Mouse (Mus musculus): ENCODE results near the gene Degs1. TPM values are rescaled to one million over a fixed set of nuclear protein-coding genes. Genes with fewer than 3 reads are reported as not detected.
A peak's percentile ranks its signal among the peaks of the same experiment; 100 is the strongest.

Gene Degs1
- polyA plus RNA-seq, 1 experiment from 2014 or later: 120 TPM

DNA sequence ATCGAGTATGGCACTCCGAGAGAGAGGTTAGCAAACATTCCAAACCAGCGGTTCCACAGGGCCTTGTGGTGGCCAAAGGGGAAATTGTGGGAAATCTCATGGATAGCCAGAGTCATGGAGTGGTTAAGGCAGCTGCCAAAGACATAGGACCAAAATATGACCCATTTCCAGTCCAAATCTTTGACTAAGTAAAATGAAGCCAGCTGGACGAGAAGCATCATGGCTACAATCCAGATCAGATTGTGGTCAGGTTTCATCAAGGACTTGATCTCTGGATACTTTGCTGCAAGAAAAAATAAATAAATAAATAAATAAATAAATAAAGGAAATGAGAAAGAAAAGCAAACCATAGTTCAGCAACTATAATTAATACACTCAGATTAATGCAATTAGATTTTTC lies 3.2 kb downstream of the Degs1 start:
- WGBS: 89% methylated on average over 4 of the region's 4 CpGs
- Histone ChIP-seq H3K4me1 (peaks cover 30% of the 10 kb centered on the region), H3K27ac (no peak overlapping the region), H3K4me2 (no peak overlapping the region), H3K36me3 (peaks cover 45% of the 10 kb centered on the region), H3K4me3 (replicated peaks) (no peak overlapping the region), H3K9ac (no peak overlapping the region), H3K27me3 (no peaks in the 10 kb centered on the region), H3K9me3 (replicated peaks) (no peaks in the 10 kb centered on the region)
- ATAC-seq (replicated peaks; ENCODE audit: low FRiP score): no peak

DNA sequence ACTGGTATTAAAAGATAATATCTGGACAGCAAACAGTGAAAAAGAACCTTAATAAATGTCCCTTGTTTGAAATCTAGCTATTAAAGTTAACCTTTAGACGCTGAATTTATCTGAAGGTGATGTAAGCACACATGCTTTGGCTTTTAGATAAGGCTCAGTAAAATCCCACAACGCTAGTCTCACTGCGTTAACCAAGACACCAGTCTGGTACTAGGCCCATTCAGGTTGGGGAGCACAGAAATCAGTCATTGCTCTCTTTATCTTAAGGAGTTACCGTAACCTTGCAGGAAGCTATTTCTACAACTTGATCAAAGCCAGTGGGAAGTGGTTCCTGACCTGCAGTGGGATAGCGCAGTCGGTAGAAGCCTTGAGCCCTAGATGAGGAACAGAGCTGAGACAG lies 7.5 kb downstream of the Degs1 start:
- H3K9me3 ChIP-seq (replicated peaks): no peaks in the 10 kb centered on the region
- no peaks in the 10 kb centered on the region for H3K27me3 ChIP-seq
- H3K4me1 ChIP-seq: peaks cover 2% of the 10 kb centered on the region
- ATAC-seq (replicated peaks; ENCODE audit: low FRiP score): no peak
- no peak overlapping the region for H3K4me2 ChIP-seq
- no peak overlapping the region for H3K9ac ChIP-seq
- H3K36me3 ChIP-seq: peaks cover 51% of the 10 kb centered on the region
- WGBS: 92% methylated on average over 6 of the region's 6 CpGs
- H3K4me3 ChIP-seq (replicated peaks): no peak overlapping the region
- H3K27ac ChIP-seq: no peak overlapping the region

DNA sequence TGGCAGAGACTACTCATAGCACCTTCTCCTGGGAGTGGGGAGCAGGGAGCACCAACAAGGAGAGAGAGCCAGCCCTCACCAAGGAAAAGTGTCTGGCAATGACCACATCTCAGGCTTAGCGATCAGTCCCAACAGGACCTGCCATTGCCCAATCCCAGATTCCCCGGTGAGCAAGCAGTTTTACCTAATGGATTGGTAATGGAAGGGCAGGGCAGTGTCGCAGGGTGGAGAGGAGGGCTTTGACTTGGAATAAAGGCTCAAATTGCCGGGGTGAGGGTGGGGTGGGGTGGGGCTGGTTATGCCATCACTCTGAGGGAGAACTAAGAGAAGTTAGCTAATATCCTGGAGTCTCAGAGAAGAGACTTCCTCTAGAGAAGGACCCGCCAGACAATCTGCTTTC lies 11.0 kb downstream of the Degs1 start:
- no peak overlapping the region for H3K4me2 ChIP-seq
- WGBS: 68% methylated on average over 5 of the region's 5 CpGs
- H3K4me1 ChIP-seq: no peaks in the 10 kb centered on the region
- no peak overlapping the region for H3K27ac ChIP-seq
- H3K9me3 ChIP-seq (replicated peaks): no peaks in the 10 kb centered on the region
- H3K9ac ChIP-seq: no peak overlapping the region
- H3K27me3 ChIP-seq: no peaks in the 10 kb centered on the region
- ATAC-seq (replicated peaks; ENCODE audit: low FRiP score): no peak
- H3K36me3 ChIP-seq: peaks cover 24% of the 10 kb centered on the region
- H3K4me3 ChIP-seq (replicated peaks): no peak overlapping the region

DNA sequence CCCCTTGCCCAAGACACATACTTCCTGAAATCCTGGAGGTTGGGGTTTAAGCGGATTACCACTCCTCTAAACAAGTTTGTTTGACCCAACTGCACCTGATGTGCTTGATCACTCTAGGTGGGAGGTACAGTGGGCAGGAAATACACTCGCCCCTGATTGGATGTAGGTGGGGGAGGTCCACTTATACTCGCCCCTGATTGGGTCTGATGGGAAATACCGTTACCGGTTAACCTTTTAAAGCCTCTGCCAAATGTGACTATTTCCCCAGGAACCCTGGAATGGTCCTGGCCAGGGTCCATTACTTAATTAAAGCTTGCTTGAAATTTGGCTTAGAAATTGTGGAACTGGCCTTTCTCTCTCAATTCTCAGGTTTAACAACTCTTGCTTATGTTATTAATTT lies 11.5 kb downstream of the Degs1 start:
- H3K4me3 ChIP-seq (replicated peaks): no peak overlapping the region
- H3K9ac ChIP-seq: no peak overlapping the region
- H3K9me3 ChIP-seq (replicated peaks): no peaks in the 10 kb centered on the region
- H3K27me3 ChIP-seq: no peaks in the 10 kb centered on the region
- H3K4me1 ChIP-seq: no peaks in the 10 kb centered on the region
- no peak for ATAC-seq (replicated peaks; ENCODE audit: low FRiP score)
- H3K4me2 ChIP-seq: no peak overlapping the region
- H3K27ac ChIP-seq: no peak overlapping the region
- peaks cover 20% of the 10 kb centered on the region for H3K36me3 ChIP-seq
- 84% methylated on average over 5 of the region's 5 CpGs for WGBS

DNA sequence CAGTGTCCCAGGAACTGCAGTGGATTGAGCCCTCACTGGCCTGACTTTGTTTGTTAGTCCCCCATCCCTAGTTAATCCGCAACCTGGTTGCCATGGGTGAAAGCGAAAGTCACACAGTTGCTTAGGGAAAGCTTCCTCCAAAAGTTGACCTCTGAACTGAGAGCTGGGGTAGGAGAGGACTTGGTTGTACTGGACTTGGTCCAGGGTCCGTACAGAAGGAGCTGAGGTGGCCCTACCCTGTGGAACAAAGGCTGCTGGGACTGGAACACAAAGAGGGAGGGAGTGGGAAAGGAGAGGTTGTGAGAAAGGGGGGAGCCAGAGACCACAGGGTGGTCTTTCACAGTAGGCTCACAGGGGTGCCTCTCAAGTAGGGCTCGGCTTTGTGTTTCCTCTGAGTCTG lies 14.3 kb downstream of the Degs1 start:
- no peaks in the 10 kb centered on the region for H3K27me3 ChIP-seq
- H3K4me3 ChIP-seq (replicated peaks): no peak overlapping the region
- H3K36me3 ChIP-seq: peaks cover 3% of the 10 kb centered on the region
- WGBS: 63% methylated on average over 4 of the region's 4 CpGs
- no peak overlapping the region for H3K9ac ChIP-seq
- peak; percentile 90 for ATAC-seq (replicated peaks; ENCODE audit: low FRiP score)
- peak overlapping the region; percentile 73 for H3K27ac ChIP-seq
- H3K9me3 ChIP-seq (replicated peaks): no peaks in the 10 kb centered on the region
- no peaks in the 10 kb centered on the region for H3K4me1 ChIP-seq
- H3K4me2 ChIP-seq: no peak overlapping the region

DNA sequence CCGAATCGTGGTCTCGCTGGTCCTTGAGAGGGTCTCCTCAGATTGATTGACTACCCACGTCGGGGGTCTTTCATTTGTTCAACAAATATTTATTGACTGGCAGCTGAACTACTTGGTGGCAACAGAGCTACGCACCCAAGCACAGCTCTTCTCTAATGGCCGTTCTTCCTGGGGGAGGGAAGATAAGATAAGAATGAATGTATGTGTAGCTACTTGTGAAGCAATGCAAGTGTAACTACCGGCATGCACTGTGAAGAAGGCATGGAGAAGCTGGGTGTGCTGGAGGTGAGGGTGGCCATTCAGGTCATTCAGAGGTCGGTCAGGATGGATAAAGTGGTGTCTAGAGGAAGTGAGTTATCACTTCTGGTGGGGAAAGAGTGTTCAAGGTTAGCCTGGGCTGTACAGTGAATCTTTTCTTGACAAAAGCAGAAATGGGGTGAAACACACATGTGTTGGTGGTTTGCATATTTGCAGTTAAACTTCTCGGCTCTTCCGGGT lies 16.5 kb downstream of the Degs1 start:
- Histone ChIP-seq H3K9ac (no peak overlapping the region), H3K4me1 (no peaks in the 10 kb centered on the region), H3K9me3 (replicated peaks) (no peaks in the 10 kb centered on the region), H3K27ac (no peak overlapping the region), H3K36me3 (no peaks in the 10 kb centered on the region), H3K4me3 (replicated peaks) (no peak overlapping the region), H3K4me2 (no peak overlapping the region), H3K27me3 (no peaks in the 10 kb centered on the region)
- WGBS: 96% methylated on average over 11 of the region's 11 CpGs
- ATAC-seq (replicated peaks; ENCODE audit: low FRiP score): no peak

DNA sequence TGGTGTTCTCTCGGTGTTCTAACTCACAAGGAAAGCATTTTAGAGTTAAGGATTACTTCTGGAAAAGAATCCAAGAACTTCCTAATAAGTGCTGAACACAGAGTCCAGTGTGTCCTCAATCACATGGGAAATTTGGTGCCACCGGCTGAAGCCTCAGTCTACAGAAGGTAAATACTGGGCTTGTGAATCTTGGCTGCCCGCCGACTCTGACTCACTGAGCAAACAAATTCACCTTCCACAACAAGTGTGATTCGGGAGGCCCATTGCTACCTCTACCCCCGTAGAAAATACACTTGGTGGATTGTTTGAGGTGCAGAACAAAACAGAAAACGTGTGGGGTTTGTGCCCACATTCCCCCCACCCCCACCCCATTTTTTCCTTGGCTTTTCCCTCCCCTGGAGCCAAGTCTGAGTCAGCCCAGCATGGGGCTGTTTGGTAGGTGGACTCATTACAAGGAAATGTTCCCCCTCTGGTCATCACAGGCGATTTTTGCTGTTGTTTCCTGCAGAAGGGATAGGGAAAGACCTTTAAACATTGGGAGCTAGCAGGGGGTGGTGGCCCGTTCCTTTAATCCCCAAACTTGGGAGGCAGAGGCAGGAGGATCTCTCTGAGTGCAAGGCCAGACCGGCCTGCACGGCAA lies 26.4 kb downstream of the Degs1 start:
- WGBS: 87% methylated on average over 11 of the region's 11 CpGs

DNA sequence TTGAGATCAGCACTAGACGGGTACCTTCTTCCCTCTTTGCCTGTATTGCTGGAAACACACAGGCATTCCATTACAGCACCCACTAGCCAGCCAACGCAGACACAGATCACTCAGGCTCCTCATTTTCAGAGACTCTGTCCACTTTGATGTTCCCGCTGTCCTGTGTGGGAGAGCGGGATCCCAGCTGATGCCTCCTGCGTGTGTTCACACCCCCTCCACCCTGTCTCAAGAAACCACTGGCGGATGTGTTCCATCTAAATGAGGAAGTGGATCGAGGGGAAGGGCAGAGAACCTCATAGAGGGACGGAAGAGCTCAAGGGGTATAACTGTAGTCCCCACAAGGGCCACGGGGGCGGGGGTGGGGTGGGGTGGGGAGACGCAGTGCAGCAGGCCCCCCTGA lies 27.6 kb downstream of the Degs1 start:
- H3K36me3 ChIP-seq: no peaks in the 10 kb centered on the region
- no peak overlapping the region for H3K9ac ChIP-seq
- no peaks in the 10 kb centered on the region for H3K27me3 ChIP-seq
- H3K4me1 ChIP-seq: peaks cover 4% of the 10 kb centered on the region; the same call in 1 of the 2 replicates
- H3K4me3 ChIP-seq (replicated peaks): no peak overlapping the region
- H3K9me3 ChIP-seq (replicated peaks): no peaks in the 10 kb centered on the region
- WGBS: 80% methylated on average over 11 of the region's 11 CpGs
- no peak overlapping the region for H3K4me2 ChIP-seq
- ATAC-seq (replicated peaks; ENCODE audit: low FRiP score): no peak
- H3K27ac ChIP-seq: no peak overlapping the region

More for the DNA sequence above, 26.4 kb downstream of the Degs1 start:
- Histone ChIP-seq H3K4me3 (replicated peaks) (no peak overlapping the region), H3K27me3 (no peaks in the 10 kb centered on the region), H3K36me3 (no peaks in the 10 kb centered on the region), H3K4me2 (no peak overlapping the region), H3K27ac (no peak overlapping the region), H3K9me3 (replicated peaks) (no peaks in the 10 kb centered on the region), H3K9ac (no peak overlapping the region), H3K4me1 (no peaks in the 10 kb centered on the region)
- ATAC-seq (replicated peaks; ENCODE audit: low FRiP score): no peak

DNA sequence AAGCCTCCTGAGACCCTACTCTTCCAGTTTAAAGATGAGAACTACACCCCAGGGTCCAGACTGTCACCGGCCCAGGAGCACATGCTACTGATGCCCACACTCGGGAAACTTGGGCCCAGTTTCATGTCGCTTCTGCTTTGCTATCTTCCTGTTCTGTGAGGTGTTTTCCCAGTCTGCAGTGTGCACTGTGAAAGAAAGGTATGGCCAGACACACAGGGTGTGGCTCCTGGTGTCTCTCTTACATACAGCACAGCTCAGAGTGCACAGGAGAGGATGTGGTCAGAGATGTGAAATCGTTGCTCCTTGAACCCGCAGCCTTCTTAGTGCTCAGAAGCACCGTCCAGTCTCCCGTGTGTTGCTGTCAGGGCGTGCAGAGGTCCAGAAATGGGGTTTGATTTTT lies 28.0 kb downstream of the Degs1 start:
- Histone ChIP-seq H3K36me3 (no peaks in the 10 kb centered on the region), H3K9ac (no peak overlapping the region), H3K4me1 (peaks cover 4% of the 10 kb centered on the region; the same call in 1 of the 2 replicates), H3K9me3 (replicated peaks) (no peaks in the 10 kb centered on the region), H3K4me3 (replicated peaks) (no peak overlapping the region), H3K27ac (no peak overlapping the region), H3K4me2 (no peak overlapping the region), H3K27me3 (no peaks in the 10 kb centered on the region)
- no peak for ATAC-seq (replicated peaks; ENCODE audit: low FRiP score)
- 92% methylated on average over 8 of the region's 8 CpGs for WGBS

DNA sequence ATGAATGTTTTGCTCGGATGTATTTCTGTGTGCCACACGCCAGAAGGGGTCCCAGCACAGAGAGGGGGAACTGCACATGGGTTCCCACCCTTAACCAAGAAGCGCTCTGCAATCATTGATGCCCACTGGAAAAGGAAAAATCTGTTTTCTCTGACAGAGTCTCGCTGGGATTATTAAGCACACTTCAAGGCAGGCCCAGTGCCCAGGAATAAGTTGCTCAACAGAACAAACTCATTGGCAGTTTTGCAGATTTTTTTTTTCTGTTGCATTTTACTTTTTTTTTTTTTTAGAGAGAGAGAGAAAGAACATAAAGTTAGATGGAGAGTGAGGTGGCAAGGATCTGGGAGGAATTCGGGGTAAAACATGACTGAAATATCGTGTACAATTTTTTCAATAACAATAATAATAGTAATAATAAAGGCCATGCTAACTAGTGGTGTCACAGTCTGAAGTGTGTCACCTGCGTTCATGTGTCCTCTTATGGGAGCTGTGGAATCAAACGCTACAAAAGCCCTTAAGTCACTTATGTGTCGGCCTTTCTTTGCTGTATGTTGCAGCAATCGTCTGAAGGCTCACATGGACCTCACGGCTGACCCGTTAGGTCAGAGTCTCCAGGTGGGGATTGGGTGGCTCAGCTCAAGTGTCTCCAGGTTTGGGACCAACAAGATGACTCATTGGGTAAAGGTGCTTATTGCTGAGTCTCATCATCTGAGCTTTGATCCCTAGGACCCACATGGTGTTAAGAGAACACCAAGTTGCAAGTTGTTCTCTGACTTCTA lies 28.7 kb downstream of the Degs1 start:
- H3K27me3 ChIP-seq: no peaks in the 10 kb centered on the region
- no peak overlapping the region for H3K4me3 ChIP-seq (replicated peaks)
- no peak overlapping the region for H3K4me2 ChIP-seq
- H3K9me3 ChIP-seq (replicated peaks): no peaks in the 10 kb centered on the region
- no peak overlapping the region for H3K9ac ChIP-seq
- H3K27ac ChIP-seq: no peak overlapping the region
- ATAC-seq (replicated peaks; ENCODE audit: low FRiP score): no peak
- no peaks in the 10 kb centered on the region for H3K36me3 ChIP-seq
- peaks cover 5% of the 10 kb centered on the region; the same call in 1 of the 2 replicates for H3K4me1 ChIP-seq
- 91% methylated on average over 12 of the region's 12 CpGs for WGBS

DNA sequence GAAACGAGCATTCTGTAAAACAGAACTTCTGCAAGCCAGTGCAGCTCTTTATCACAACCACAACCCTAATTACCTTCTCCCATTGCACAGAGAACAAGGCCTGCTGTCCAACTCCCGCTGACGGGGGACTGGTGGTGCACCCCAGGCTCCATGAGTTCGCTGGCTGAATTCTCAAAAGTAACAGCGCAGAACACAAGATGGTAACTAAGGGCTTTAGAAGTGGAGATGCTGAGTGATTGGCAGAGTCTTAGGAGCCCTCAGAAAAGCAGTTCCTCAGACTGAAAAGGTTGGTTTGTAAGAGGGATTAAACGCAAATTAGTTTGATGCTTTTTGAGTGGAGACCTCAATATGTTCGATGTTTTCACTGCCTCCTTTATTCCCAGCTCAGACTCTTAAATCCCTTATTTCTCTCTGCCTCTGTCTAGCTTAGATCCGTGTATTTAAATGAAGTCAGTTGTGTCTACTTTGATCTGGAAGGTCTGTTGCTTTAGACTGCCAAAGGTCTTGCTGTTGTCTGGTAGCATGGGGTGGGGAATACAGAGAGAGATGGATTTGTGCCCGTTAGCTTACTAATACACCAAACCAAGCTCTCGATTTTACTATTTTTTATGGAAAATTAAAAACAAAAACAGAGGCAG lies 30.0 kb downstream of the Degs1 start:
- no peak for ATAC-seq (replicated peaks; ENCODE audit: low FRiP score)
- Histone ChIP-seq H3K4me1 (peaks cover 9% of the 10 kb centered on the region; the same call in 1 of the 2 replicates), H3K9ac (no peak overlapping the region), H3K36me3 (no peaks in the 10 kb centered on the region), H3K9me3 (replicated peaks) (no peaks in the 10 kb centered on the region), H3K27ac (no peak overlapping the region), H3K27me3 (no peaks in the 10 kb centered on the region), H3K4me2 (no peak overlapping the region), H3K4me3 (replicated peaks) (no peak overlapping the region)
- 85% methylated on average over 10 of the region's 10 CpGs for WGBS

DNA sequence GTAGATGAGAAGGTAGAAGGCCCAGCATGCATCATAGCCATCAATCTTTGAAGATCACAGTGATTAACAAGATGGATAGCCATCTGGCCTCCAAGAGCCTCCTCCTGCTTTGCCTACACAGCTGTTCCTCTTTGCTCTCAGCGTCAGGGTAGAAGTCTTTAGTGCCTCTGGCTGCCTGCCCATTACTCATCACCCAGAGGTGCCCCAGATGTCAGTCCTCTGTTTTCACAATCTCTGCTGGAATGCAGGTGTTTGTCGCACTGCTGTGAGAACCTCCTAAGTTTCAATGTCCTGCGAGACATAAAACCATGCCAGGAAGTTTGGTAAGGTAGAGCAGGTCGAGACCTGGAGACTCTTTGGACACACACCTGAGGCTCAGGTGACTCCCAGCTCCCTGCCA lies 31.9 kb downstream of the Degs1 start:
- Histone ChIP-seq H3K4me2 (no peak overlapping the region), H3K4me3 (replicated peaks) (no peak overlapping the region), H3K9ac (no peak overlapping the region), H3K9me3 (replicated peaks) (no peaks in the 10 kb centered on the region), H3K4me1 (peaks cover 9% of the 10 kb centered on the region; the same call in 1 of the 2 replicates), H3K27me3 (no peaks in the 10 kb centered on the region), H3K36me3 (no peaks in the 10 kb centered on the region), H3K27ac (no peak overlapping the region)
- ATAC-seq (replicated peaks; ENCODE audit: low FRiP score): no peak
- 42% methylated on average over 4 of the region's 4 CpGs for WGBS
